Mouse (Mus musculus): ENCODE measurements around the gene Rab12. TPM values are rescaled to one million over a fixed set of nuclear protein-coding genes. Genes with fewer than 3 reads are reported as not detected.

Rab12 gene
- polyA plus RNA-seq, 1 experiment from 2014 or later, result 39.0 TPM

- H3K4me1 ChIP-seq (ENCODE audit: control insufficient read depth, insufficient read depth, low read length), result peaks cover 12% of the 10 kb centered on the region
- peaks cover 14% of the 10 kb centered on the region for H3K36me3 ChIP-seq (ENCODE audit: control insufficient read depth, insufficient read depth)
- H3K9ac ChIP-seq (ENCODE audit: low read length), result no peak overlapping the region
- no peak for ATAC-seq (replicated peaks; ENCODE audit: extremely low read depth, insufficient read depth, low FRiP score)
- no peaks in the 10 kb centered on the region for H3K9me3 ChIP-seq (replicated peaks; ENCODE audit: control insufficient read depth, low read length)
- no peaks in the 10 kb centered on the region for H3K27me3 ChIP-seq (ENCODE audit: control insufficient read depth, insufficient read depth, low read length)
- no peak overlapping the region for H3K4me2 ChIP-seq (ENCODE audit: low read depth, low read length)
- H3K27ac ChIP-seq (ENCODE audit: low read length), result no peak overlapping the region
- no peak overlapping the region for H3K4me3 ChIP-seq (ENCODE audit: low read length)
- WGBS, result 74% methylated on average over 8 of the region's 8 CpGs
Observed at GRCm38 (mm10) chr17:66504964-66505363, 14.6 kb downstream of the Rab12 start.

GRCm38 (mm10) chr17:66504248-66504647, 15.3 kb downstream of the Rab12 start:
- Histone ChIP-seq H3K27ac (ENCODE audit: low read length) (peak overlapping the region; percentile 40), H3K9ac (ENCODE audit: low read length) (no peak overlapping the region), H3K4me3 (ENCODE audit: low read length) (no peak overlapping the region), H3K9me3 (replicated peaks; ENCODE audit: control insufficient read depth, low read length) (no peaks in the 10 kb centered on the region), H3K36me3 (ENCODE audit: control insufficient read depth, insufficient read depth) (peaks cover 21% of the 10 kb centered on the region), H3K4me1 (ENCODE audit: control insufficient read depth, insufficient read depth, low read length) (peaks cover 11% of the 10 kb centered on the region), H3K27me3 (ENCODE audit: control insufficient read depth, insufficient read depth, low read length) (no peaks in the 10 kb centered on the region), H3K4me2 (ENCODE audit: low read depth, low read length) (no peak overlapping the region)
- WGBS, result 60% methylated on average over 2 of the region's 2 CpGs
- ATAC-seq (replicated peaks; ENCODE audit: extremely low read depth, insufficient read depth, low FRiP score), result peak; percentile 67; the same call in 1 of the 2 replicates

GRCm38 (mm10) chr17:66503466-66503865, 16.1 kb downstream of the Rab12 start:
- no peak for ATAC-seq (replicated peaks; ENCODE audit: extremely low read depth, insufficient read depth, low FRiP score)
- peak overlapping the region; percentile 8; the same call in 1 of the 2 replicates for H3K27ac ChIP-seq (ENCODE audit: low read length)
- H3K9me3 ChIP-seq (replicated peaks; ENCODE audit: control insufficient read depth, low read length), result no peaks in the 10 kb centered on the region
- H3K27me3 ChIP-seq (ENCODE audit: control insufficient read depth, insufficient read depth, low read length), result no peaks in the 10 kb centered on the region
- no peak overlapping the region for H3K4me3 ChIP-seq (ENCODE audit: low read length)
- H3K9ac ChIP-seq (ENCODE audit: low read length), result no peak overlapping the region
- 69% methylated on average over 9 of the region's 9 CpGs for WGBS
- peaks cover 11% of the 10 kb centered on the region for H3K4me1 ChIP-seq (ENCODE audit: control insufficient read depth, insufficient read depth, low read length)
- H3K36me3 ChIP-seq (ENCODE audit: control insufficient read depth, insufficient read depth), result peaks cover 26% of the 10 kb centered on the region
- no peak overlapping the region for H3K4me2 ChIP-seq (ENCODE audit: low read depth, low read length)

GRCm38 (mm10) chr17:66502865-66503264, 16.7 kb downstream of the Rab12 start:
- Histone ChIP-seq H3K27me3 (ENCODE audit: control insufficient read depth, insufficient read depth, low read length) (no peaks in the 10 kb centered on the region), H3K27ac (ENCODE audit: low read length) (no peak overlapping the region), H3K36me3 (ENCODE audit: control insufficient read depth, insufficient read depth) (peaks cover 31% of the 10 kb centered on the region), H3K4me3 (ENCODE audit: low read length) (no peak overlapping the region), H3K9me3 (replicated peaks; ENCODE audit: control insufficient read depth, low read length) (no peaks in the 10 kb centered on the region), H3K9ac (ENCODE audit: low read length) (no peak overlapping the region), H3K4me2 (ENCODE audit: low read depth, low read length) (no peak overlapping the region), H3K4me1 (ENCODE audit: control insufficient read depth, insufficient read depth, low read length) (peaks cover 11% of the 10 kb centered on the region)
- 70% methylated on average over 6 of the region's 6 CpGs for WGBS
- ATAC-seq (replicated peaks; ENCODE audit: extremely low read depth, insufficient read depth, low FRiP score), result no peak

- no peak for ATAC-seq (replicated peaks; ENCODE audit: extremely low read depth, insufficient read depth, low FRiP score)
- peaks cover 7% of the 10 kb centered on the region for H3K4me1 ChIP-seq (ENCODE audit: control insufficient read depth, insufficient read depth, low read length)
- no peak overlapping the region for H3K9ac ChIP-seq (ENCODE audit: low read length)
- WGBS, result 87% methylated on average over 8 of the region's 14 CpGs
- H3K27me3 ChIP-seq (ENCODE audit: control insufficient read depth, insufficient read depth, low read length), result no peaks in the 10 kb centered on the region
- H3K4me2 ChIP-seq (ENCODE audit: low read depth, low read length), result no peak overlapping the region
- H3K36me3 ChIP-seq (ENCODE audit: control insufficient read depth, insufficient read depth), result peaks cover 55% of the 10 kb centered on the region
- no peak overlapping the region for H3K27ac ChIP-seq (ENCODE audit: low read length)
- no peak overlapping the region for H3K4me3 ChIP-seq (ENCODE audit: low read length)
- H3K9me3 ChIP-seq (replicated peaks; ENCODE audit: control insufficient read depth, low read length), result no peaks in the 10 kb centered on the region
Observed at GRCm38 (mm10) chr17:66498598-66498997, 20.9 kb downstream of the Rab12 start.

- Histone ChIP-seq H3K9me3 (replicated peaks; ENCODE audit: control insufficient read depth, low read length) (no peaks in the 10 kb centered on the region), H3K36me3 (ENCODE audit: control insufficient read depth, insufficient read depth) (peaks cover 55% of the 10 kb centered on the region), H3K27ac (ENCODE audit: low read length) (no peak overlapping the region), H3K4me2 (ENCODE audit: low read depth, low read length) (no peak overlapping the region), H3K27me3 (ENCODE audit: control insufficient read depth, insufficient read depth, low read length) (no peaks in the 10 kb centered on the region), H3K4me1 (ENCODE audit: control insufficient read depth, insufficient read depth, low read length) (no peaks in the 10 kb centered on the region), H3K4me3 (ENCODE audit: low read length) (no peak overlapping the region), H3K9ac (ENCODE audit: low read length) (no peak overlapping the region)
- WGBS, result 92% methylated on average over 9 of the region's 9 CpGs
- no peak for ATAC-seq (replicated peaks; ENCODE audit: extremely low read depth, insufficient read depth, low FRiP score)
Observed at GRCm38 (mm10) chr17:66496589-66496988, 22.9 kb downstream of the Rab12 start.

- 39% methylated on average over 10 of the region's 10 CpGs for WGBS
- Histone ChIP-seq H3K9ac (ENCODE audit: low read length) (no peak overlapping the region), H3K4me2 (ENCODE audit: low read depth, low read length) (no peak overlapping the region), H3K9me3 (replicated peaks; ENCODE audit: control insufficient read depth, low read length) (no peaks in the 10 kb centered on the region), H3K27ac (ENCODE audit: low read length) (no peak overlapping the region), H3K4me1 (ENCODE audit: control insufficient read depth, insufficient read depth, low read length) (peaks cover 4% of the 10 kb centered on the region; the same call in 1 of the 2 replicates), H3K4me3 (ENCODE audit: low read length) (no peak overlapping the region), H3K27me3 (ENCODE audit: control insufficient read depth, insufficient read depth, low read length) (no peaks in the 10 kb centered on the region), H3K36me3 (ENCODE audit: control insufficient read depth, insufficient read depth) (peaks cover 9% of the 10 kb centered on the region)
- no peak for ATAC-seq (replicated peaks; ENCODE audit: extremely low read depth, insufficient read depth, low FRiP score)
Observed at GRCm38 (mm10) chr17:66490022-66490601, 29.4 kb downstream of the Rab12 start.

- Histone ChIP-seq H3K9ac (ENCODE audit: low read length) (no peak overlapping the region), H3K27ac (ENCODE audit: low read length) (no peak overlapping the region), H3K4me1 (ENCODE audit: control insufficient read depth, insufficient read depth, low read length) (peaks cover 4% of the 10 kb centered on the region; the same call in 1 of the 2 replicates), H3K36me3 (ENCODE audit: control insufficient read depth, insufficient read depth) (no peaks in the 10 kb centered on the region), H3K4me2 (ENCODE audit: low read depth, low read length) (no peak overlapping the region), H3K9me3 (replicated peaks; ENCODE audit: control insufficient read depth, low read length) (no peaks in the 10 kb centered on the region), H3K4me3 (ENCODE audit: low read length) (no peak overlapping the region), H3K27me3 (ENCODE audit: control insufficient read depth, insufficient read depth, low read length) (no peaks in the 10 kb centered on the region)
- 88% methylated on average over 6 of the region's 6 CpGs for WGBS
- ATAC-seq (replicated peaks; ENCODE audit: extremely low read depth, insufficient read depth, low FRiP score), result no peak
Observed at GRCm38 (mm10) chr17:66486576-66486975, 33.0 kb downstream of the Rab12 start.

GRCm38 (mm10) chr17:66485742-66486141, 33.8 kb downstream of the Rab12 start:
- ATAC-seq (replicated peaks; ENCODE audit: extremely low read depth, insufficient read depth, low FRiP score), result no peak

More at GRCm38 (mm10) chr17:66485742-66486141, 33.8 kb downstream of the Rab12 start:
- Histone ChIP-seq H3K4me1 (ENCODE audit: control insufficient read depth, insufficient read depth, low read length) (peaks cover 4% of the 10 kb centered on the region; the same call in 1 of the 2 replicates), H3K9ac (ENCODE audit: low read length) (no peak overlapping the region), H3K4me2 (ENCODE audit: low read depth, low read length) (no peak overlapping the region; the same call in 1 of the 2 replicates), H3K27ac (ENCODE audit: low read length) (no peak overlapping the region), H3K9me3 (replicated peaks; ENCODE audit: control insufficient read depth, low read length) (no peaks in the 10 kb centered on the region), H3K36me3 (ENCODE audit: control insufficient read depth, insufficient read depth) (no peaks in the 10 kb centered on the region), H3K27me3 (ENCODE audit: control insufficient read depth, insufficient read depth, low read length) (no peaks in the 10 kb centered on the region), H3K4me3 (ENCODE audit: low read length) (no peak overlapping the region)
- 11% methylated on average over 11 of the region's 11 CpGs for WGBS
